Mouse (Mus musculus): ENCODE measurements at regions not wholly inside any gene's neighbourhood (a gene's known extent, or its start where the extent isn't known, plus 50 kb on each side); places are given as distances from the start of the nearest gene placed in this dataset.

DNA sequence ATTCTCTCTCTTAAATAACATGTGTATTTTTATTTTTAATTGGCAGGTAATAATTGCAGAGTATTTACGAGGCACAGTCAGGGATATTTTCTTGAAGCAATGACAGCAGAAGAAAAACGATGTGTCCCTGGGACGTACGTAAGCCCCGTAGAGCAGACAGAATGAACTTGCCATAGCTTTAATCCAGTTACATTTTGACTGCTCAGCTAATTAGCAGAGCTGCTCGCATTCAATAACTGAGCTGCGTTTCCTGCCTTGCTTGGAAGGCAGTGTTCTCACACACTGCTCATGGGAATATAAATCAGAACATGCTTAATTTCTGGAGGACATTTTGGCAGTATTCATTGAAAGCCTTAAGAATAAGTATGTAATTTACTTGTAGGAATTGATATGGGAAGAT lies 78.6 kb upstream of the Auts2 start:
- WGBS: 73% methylated on average over 7 of the region's 7 CpGs
- H3K9ac ChIP-seq (ENCODE audit: low read length): no peak overlapping the region
- H3K27me3 ChIP-seq (ENCODE audit: control insufficient read depth, insufficient read depth, low read length): no peaks in the 10 kb centered on the region
- no peaks in the 10 kb centered on the region for H3K4me1 ChIP-seq (ENCODE audit: control insufficient read depth, insufficient read depth, low read length)
- H3K36me3 ChIP-seq (ENCODE audit: control insufficient read depth, insufficient read depth): no peaks in the 10 kb centered on the region
- no peak overlapping the region for H3K27ac ChIP-seq (ENCODE audit: low read length)
- H3K4me3 ChIP-seq (ENCODE audit: low read length): no peak overlapping the region
- no peak for ATAC-seq (replicated peaks; ENCODE audit: extremely low read depth, insufficient read depth, low FRiP score)
- H3K9me3 ChIP-seq (replicated peaks; ENCODE audit: control insufficient read depth, low read length): no peaks in the 10 kb centered on the region
- H3K4me2 ChIP-seq (ENCODE audit: low read depth, low read length): no peak overlapping the region

- WGBS: 65% methylated on average over 3 of the region's 3 CpGs
- ATAC-seq (replicated peaks; ENCODE audit: extremely low read depth, insufficient read depth, low FRiP score): no peak
- H3K4me2 ChIP-seq (ENCODE audit: low read depth, low read length): no peak overlapping the region
- H3K4me1 ChIP-seq (ENCODE audit: control insufficient read depth, insufficient read depth, low read length): peaks cover 4% of the 10 kb centered on the region; the same call in 1 of the 2 replicates
- H3K9ac ChIP-seq (ENCODE audit: low read length): no peak overlapping the region
- 0 out of 2 replicates have a peak, but pooled peaks cover 2% of the 10 kb centered on the region for H3K27me3 ChIP-seq (ENCODE audit: control insufficient read depth, insufficient read depth, low read length)
- no peak overlapping the region for H3K4me3 ChIP-seq (ENCODE audit: low read length)
- H3K36me3 ChIP-seq (ENCODE audit: control insufficient read depth, insufficient read depth): no peaks in the 10 kb centered on the region
- no peaks in the 10 kb centered on the region for H3K9me3 ChIP-seq (replicated peaks; ENCODE audit: control insufficient read depth, low read length)
- no peak overlapping the region for H3K27ac ChIP-seq (ENCODE audit: low read length)
These were observed 74.1 kb upstream of the Auts2 start for GRCm38 (mm10) chr5:132617241-132617640.

DNA sequence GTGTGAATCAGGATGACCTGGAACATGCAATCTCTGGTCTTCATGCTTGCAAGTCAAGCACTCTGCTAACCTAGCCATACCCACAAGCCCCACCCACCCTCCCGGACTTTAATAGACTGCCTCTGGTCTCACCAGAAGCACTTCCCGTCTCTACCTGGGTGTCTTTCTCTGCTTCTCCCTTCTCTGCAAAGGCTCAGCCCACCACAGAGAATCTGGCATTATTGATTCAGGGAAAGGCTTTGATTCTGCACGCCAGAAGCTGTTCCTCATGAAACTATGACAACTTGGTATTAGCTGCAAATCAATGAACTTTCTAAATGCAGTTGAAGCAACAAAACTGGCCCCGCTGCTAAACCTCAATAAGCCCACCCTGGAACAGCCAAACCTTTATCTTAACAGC lies 66.1 kb upstream of the Auts2 start:
- H3K36me3 ChIP-seq (ENCODE audit: control insufficient read depth, insufficient read depth): no peaks in the 10 kb centered on the region
- H3K4me2 ChIP-seq (ENCODE audit: low read depth, low read length): no peak overlapping the region
- no peak overlapping the region for H3K9ac ChIP-seq (ENCODE audit: low read length)
- no peak overlapping the region for H3K4me3 ChIP-seq (ENCODE audit: low read length)
- no peak overlapping the region for H3K27ac ChIP-seq (ENCODE audit: low read length)
- no peaks in the 10 kb centered on the region for H3K9me3 ChIP-seq (replicated peaks; ENCODE audit: control insufficient read depth, low read length)
- H3K4me1 ChIP-seq (ENCODE audit: control insufficient read depth, insufficient read depth, low read length): peaks cover 4% of the 10 kb centered on the region; the same call in 1 of the 2 replicates
- H3K27me3 ChIP-seq (ENCODE audit: control insufficient read depth, insufficient read depth, low read length): 0 out of 2 replicates have a peak, but pooled peaks cover 2% of the 10 kb centered on the region
- no peak for ATAC-seq (replicated peaks; ENCODE audit: extremely low read depth, insufficient read depth, low FRiP score)
- WGBS: 47% methylated on average over 4 of the region's 4 CpGs

DNA sequence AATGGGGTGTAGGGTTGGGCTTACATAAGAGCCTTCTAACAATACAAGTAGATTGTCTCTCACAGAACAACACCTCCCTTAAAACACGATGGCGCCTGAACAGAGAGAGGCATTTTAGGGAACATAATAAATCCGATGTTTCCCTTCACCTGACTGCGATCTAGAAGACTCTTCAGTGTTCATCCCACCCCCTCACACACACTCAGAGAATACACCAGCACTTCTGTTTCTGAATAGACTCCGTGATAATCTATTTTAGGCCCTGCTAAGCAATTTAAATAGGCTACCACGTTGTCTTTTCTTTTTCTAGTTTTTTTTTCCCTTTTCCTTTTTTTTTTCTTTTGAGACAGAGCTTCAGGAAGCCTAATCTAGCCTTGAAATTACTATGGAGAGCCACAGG lies 63.1 kb upstream of the Auts2 start:
- no peaks in the 10 kb centered on the region for H3K27me3 ChIP-seq (ENCODE audit: control insufficient read depth, insufficient read depth, low read length)
- 61% methylated on average over 6 of the region's 6 CpGs for WGBS
- no peaks in the 10 kb centered on the region for H3K4me1 ChIP-seq (ENCODE audit: control insufficient read depth, insufficient read depth, low read length)
- no peak overlapping the region for H3K4me3 ChIP-seq (ENCODE audit: low read length)
- no peak for ATAC-seq (replicated peaks; ENCODE audit: extremely low read depth, insufficient read depth, low FRiP score)
- H3K36me3 ChIP-seq (ENCODE audit: control insufficient read depth, insufficient read depth): no peaks in the 10 kb centered on the region
- H3K27ac ChIP-seq (ENCODE audit: low read length): no peak overlapping the region
- no peak overlapping the region for H3K4me2 ChIP-seq (ENCODE audit: low read depth, low read length)
- no peak overlapping the region for H3K9ac ChIP-seq (ENCODE audit: low read length)
- no peaks in the 10 kb centered on the region for H3K9me3 ChIP-seq (replicated peaks; ENCODE audit: control insufficient read depth, low read length)

GRCm38 (mm10) chr5:132594796-132595195 lies 51.7 kb upstream of the Auts2 start:
- no peak overlapping the region for H3K9ac ChIP-seq (ENCODE audit: low read length)
- no peaks in the 10 kb centered on the region for H3K36me3 ChIP-seq (ENCODE audit: control insufficient read depth, insufficient read depth)
- H3K4me3 ChIP-seq (ENCODE audit: low read length): no peak overlapping the region
- no peak for ATAC-seq (replicated peaks; ENCODE audit: extremely low read depth, insufficient read depth, low FRiP score)
- 0 out of 2 replicates have a peak, but pooled peaks cover 3% of the 10 kb centered on the region for H3K4me1 ChIP-seq (ENCODE audit: control insufficient read depth, insufficient read depth, low read length)
- no peaks in the 10 kb centered on the region for H3K9me3 ChIP-seq (replicated peaks; ENCODE audit: control insufficient read depth, low read length)
- WGBS: 60% methylated on average over 6 of the region's 6 CpGs
- H3K4me2 ChIP-seq (ENCODE audit: low read depth, low read length): no peak overlapping the region
- no peaks in the 10 kb centered on the region for H3K27me3 ChIP-seq (ENCODE audit: control insufficient read depth, insufficient read depth, low read length)
- H3K27ac ChIP-seq (ENCODE audit: low read length): no peak overlapping the region

Measured in heart, embryonic 16.5 days (tissue).